ENCODE assay signal across 13 mouse cellular contexts in the genomic region with DNA sequence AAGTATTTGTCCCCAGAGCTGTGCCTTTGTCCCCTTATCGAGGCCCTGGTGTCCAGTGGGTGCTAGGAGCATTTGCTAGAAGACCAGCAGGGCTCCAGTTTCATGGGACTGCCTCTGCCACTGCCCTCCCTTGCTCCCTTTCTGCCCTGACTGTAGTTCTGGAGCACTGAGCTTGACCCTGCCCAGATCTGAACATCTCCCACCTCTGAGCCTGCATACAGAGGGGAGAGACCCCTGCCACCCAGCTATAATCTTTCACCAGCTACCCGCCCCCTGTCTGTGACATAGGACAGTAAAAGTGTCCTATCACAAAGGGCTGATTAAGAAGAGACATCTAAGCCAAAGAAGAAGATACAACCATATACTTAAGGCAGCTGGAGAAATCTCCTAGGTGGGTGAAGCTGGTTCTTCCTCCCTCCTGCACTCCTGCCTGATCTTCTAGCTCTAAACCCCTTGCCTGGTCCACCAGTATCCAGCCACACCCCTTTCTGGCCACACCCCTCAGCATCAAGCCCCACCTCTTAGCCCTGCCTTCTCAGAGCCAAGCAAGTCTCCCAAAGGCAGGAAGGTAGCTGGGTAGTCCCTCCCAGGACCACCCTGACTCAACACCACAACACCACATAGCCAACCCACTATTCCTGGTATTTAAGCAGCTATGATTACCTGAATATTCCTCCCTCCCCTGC. TPM values are rescaled to one million over a fixed set of nuclear protein-coding genes. Genes with fewer than 3 reads are reported as not detected.
DNase-seq lines count a peak whose midpoint lies in the region; ATAC-seq and TF ChIP-seq lines count a peak whose summit lies in the region.
"Had no signal": no experiment of that assay in that cellular context is flagged by ENCODE, and none has a peak within 500 bp of the region (broad histone marks: within the 10 kb centered on the region; RNA-seq: fewer than 3 reads in every experiment).

No protein-coding gene starts in this region.

- no peak for TF ChIP-seq CTCF in heart, adult 2 months (IDR thresholded peaks at IDR 0.05)
- no peak for TF ChIP-seq CTCF in testis, adult 2 months (IDR thresholded peaks at IDR 0.05; ENCODE audit: control insufficient read depth, insufficient read depth, insufficient replicate concordance, low read depth, low read length)
- no peak for TF ChIP-seq CTCF in hindbrain, postnatal 0 days (IDR thresholded peaks at IDR 0.05; ENCODE audit: low read depth)

- H3K27me3 ChIP-seq in heart, adult 2 months (ENCODE audit: control insufficient read depth, insufficient read depth, low read length): no peaks in the 10 kb centered on the region
- H3K27me3 ChIP-seq in testis, adult 2 months (ENCODE audit: control insufficient read depth, insufficient read depth, low read length): no peaks in the 10 kb centered on the region
- H3K27me3 ChIP-seq in hindbrain, postnatal 0 days (ENCODE audit: insufficient read depth, low read length): no peaks in the 10 kb centered on the region
- H3K27me3 ChIP-seq: Patski had no signal

- no peak for TF ChIP-seq POLR2A in heart, adult 2 months (IDR thresholded peaks at IDR 0.05; ENCODE audit: insufficient read depth, low read depth, low read length)
- TF ChIP-seq POLR2A in testis, adult 2 months (IDR thresholded peaks at IDR 0.05; ENCODE audit: control insufficient read depth, low read depth, low read length): no peak

- H3K27ac ChIP-seq in heart, adult 2 months: 0 out of 2 replicates have a peak overlapping the region, but pooled peaks have one; percentile 20
- H3K27ac ChIP-seq in testis, adult 2 months (ENCODE audit: control insufficient read depth, insufficient read depth, low read depth, low read length): no peak overlapping the region
- H3K27ac ChIP-seq in hindbrain, postnatal 0 days: peak overlapping the region; percentile 58; the same call in 1 of the 2 replicates

- no peak overlapping the region for H3K4me2 ChIP-seq in hindbrain, postnatal 0 days (ENCODE audit: low read depth, low read length)

- H3K36me3 ChIP-seq in heart, adult 2 months (ENCODE audit: control insufficient read depth, insufficient read depth, low read length): no peaks in the 10 kb centered on the region
- no peaks in the 10 kb centered on the region for H3K36me3 ChIP-seq in testis, adult 2 months (ENCODE audit: control insufficient read depth, insufficient read depth, low read length)
- H3K36me3 ChIP-seq in hindbrain, postnatal 0 days (ENCODE audit: insufficient read depth, low read length): no peaks in the 10 kb centered on the region

- H3K9me3 ChIP-seq in hindbrain, postnatal 0 days (ENCODE audit: low read length): no peaks in the 10 kb centered on the region
- H3K9me3 ChIP-seq: megakaryocyte, embryonic 14.5 days had no signal

- peak; percentile 11; the same call in 1 of the 2 replicates for ATAC-seq in hindbrain, postnatal 0 days
- no peak for ATAC-seq in inflammation-experienced regulatory T-cells, adult 6 months
- ATAC-seq: Patski had no signal

- peaks cover 26% of the 10 kb centered on the region for H3K4me1 ChIP-seq in heart, adult 2 months (ENCODE audit: control insufficient read depth, insufficient read depth, low read length)
- no peaks in the 10 kb centered on the region for H3K4me1 ChIP-seq in testis, adult 2 months (ENCODE audit: control insufficient read depth, insufficient read depth, low read length)
- H3K4me1 ChIP-seq in hindbrain, postnatal 0 days (ENCODE audit: insufficient read depth, low read length): peaks cover 18% of the 10 kb centered on the region
- H3K4me1 ChIP-seq: megakaryocyte, embryonic 14.5 days had no signal

- no peaks in the 10 kb centered on the region for H3K79me2 ChIP-seq in heart, adult 2 months (replicated peaks; ENCODE audit: control insufficient read depth, insufficient read depth, low read length)

- no peak for DNase-seq in heart, adult 2 months
- DNase-seq in heart, postnatal 14 days: no peak
- no peak for DNase-seq in testis, postnatal 14 days (ENCODE audit: low spot score)
- no peak for DNase-seq in hindbrain, postnatal 0 days (ENCODE audit: low spot score)
- DNase-seq in urinary bladder, adult 18-20 months (ENCODE audit: low spot score in 2 of 2): no peak
- no peak for DNase-seq in right cerebral cortex, adult 18-20 months
- DNase-seq: adrenal gland, postnatal 25 days; heart, adult 18-20 months had no signal

- intact Hi-C loops in heart, adult 2 months (cut with DNase I): no loop called here
- intact Hi-C loops in heart, postnatal 14 days (cut with DNase I): no loop called here

- TF ChIP-seq EP300 in heart, adult 2 months (IDR thresholded peaks at IDR 0.05; ENCODE audit: insufficient read depth, low read depth, low read length): no peak

- WGBS in heart, adult 2 months: 73% methylated on average over 2 of the region's 2 CpGs
- WGBS in hindbrain, postnatal 0 days: 25% methylated on average over 2 of the region's 2 CpGs

- H3K4me3 ChIP-seq in heart, adult 2 months: no peak overlapping the region
- H3K4me3 ChIP-seq in testis, adult 2 months (ENCODE audit: control insufficient read depth, low read depth, low read length): peak overlapping the region; percentile 46
- H3K4me3 ChIP-seq in hindbrain, postnatal 0 days (ENCODE audit: low read length): no peak overlapping the region
- H3K4me3 ChIP-seq: megakaryocyte, embryonic 14.5 days had no signal

- no peak overlapping the region for H3K9ac ChIP-seq in heart, adult 2 months (ENCODE audit: low read depth, low read length)
- 0 out of 2 replicates have a peak overlapping the region, but pooled peaks have one; percentile 17 for H3K9ac ChIP-seq in hindbrain, postnatal 0 days (replicated peaks; ENCODE audit: low read length)

RNA-seq across cellular contexts. Expression of a gene that starts 31.9 kb away (rescaled TPM):
- 10 to 100 TPM; 33.9 to 42.4 TPM for total RNA-seq in heart, adult 2 months (2021)
- polyA plus RNA-seq in heart, adult 2 months (2012; rRNA removed): 12.3 and 15.7 TPM in 2 replicates
- total RNA-seq in heart, postnatal 14 days (2021): 10 to 100 TPM; 37.3 to 52.0 TPM
- 41.7 and 45.9 TPM in 2 replicates for polyA plus RNA-seq in testis, adult 2 months (2012; rRNA removed)
- 127 and 139 TPM in 2 replicates for total RNA-seq in hindbrain, postnatal 0 days (2014; rRNA removed)
- 144 and 150 TPM in 2 replicates for polyA plus RNA-seq in hindbrain, postnatal 0 days (2015; fragmentation: Nextera tagmentation; extraction: Ambion mirVana)
- under 1 TPM in 2 of 3 experiments, not detected in 1; 0.25 to 0.64 TPM for polyA plus RNA-seq in inflammation-experienced regulatory T-cells, adult 6 months (2017; shearing (Covaris generic))

RNA-seq across cellular contexts. Expression of a gene that starts 44.6 kb away (rescaled TPM):
- under 1 TPM; 0.36 to 0.42 TPM for total RNA-seq in heart, adult 2 months (2021)
- polyA plus RNA-seq in heart, adult 2 months (2012; rRNA removed): 2.3 and 2.5 TPM in 2 replicates
- total RNA-seq in heart, postnatal 14 days (2021): under 1 TPM; 0.15 to 0.69 TPM
- polyA plus RNA-seq in testis, adult 2 months (2012; rRNA removed): 38.0 and 41.9 TPM in 2 replicates
- total RNA-seq in hindbrain, postnatal 0 days (2014; rRNA removed): 0.58 and 1.8 TPM in 2 replicates
- 0.90 and 1.2 TPM in 2 replicates for polyA plus RNA-seq in hindbrain, postnatal 0 days (2015; fragmentation: Nextera tagmentation; extraction: Ambion mirVana)
- polyA plus RNA-seq in inflammation-experienced regulatory T-cells, adult 6 months (2017; shearing (Covaris generic)): under 1 TPM in 1 of 3 experiments, not detected in 2; 0.54 TPM
- polyA plus RNA-seq: C2C12 had no signal

Comparison
In these comparisons a context has a peak if more than half of its experiments do, and no peak if none do; other contexts are left out.
1. RNA of a gene that starts 44.6 kb away (polyA plus RNA-seq): 38.0 to 41.9 TPM in testis, adult 2 months; 2.3 to 2.5 TPM in heart, adult 2 months, 0.90 to 1.2 TPM in hindbrain, postnatal 0 days and 0.54 TPM in inflammation-experienced regulatory T-cells, adult 6 months; every median in the first group is over 10 times any median in the second.